Mouse (Mus musculus) left cerebral cortex, postnatal 14 days (tissue): Measurements from ENCODE around the gene Cmtm5. TPM values are rescaled to one million over a fixed set of nuclear protein-coding genes. Genes with fewer than 3 reads are reported as not detected.

Source experiments
- DNase-seq, 2 experiments: peaks; one replicate each; pipeline ENCODE4 v3.0.0; 2021 to 2022; ENCODE audit warnings: low spot score in 2 of 2, mixed read lengths in 1 of 2
- intact Hi-C: fragments of 180-260 bp; cut with DNase I; formaldehyde crosslinking; loops from one replicate; pipeline ENCODE4 v1.15.1; 2025
- long read RNA-seq, 2 experiments: library from polyadenylated mRNA; stranded (forward); transcript quantifications; one replicate each; pipeline ENCODE4 v2.0.0; 2021
- total RNA-seq, 2 experiments: library from RNA; stranded (reverse); gene quantifications; 2 replicates each; pipeline ENCODE4 v1.2.3; 2021

The Cmtm5 gene
- total RNA-seq = 10 to 100 TPM; 38.2 to 40.8 TPM
- long read RNA-seq, experiment 1, transcript Cmtm5-201 (5 exons, 1,095 nt) = major isoform, 29 of 31 reads
- long read RNA-seq, experiment 1, partial matches to known transcripts = 0 of 31 reads
- long read RNA-seq, experiment 1, other reads (novel, unspliced or antisense) = 2 of 31 reads
- long read RNA-seq, experiment 2, transcript Cmtm5-201 (5 exons, 1,095 nt) = major isoform, 18 of 21 reads
- long read RNA-seq, experiment 2, partial matches to known transcripts = 0 of 21 reads
- long read RNA-seq, experiment 2, other reads (novel, unspliced or antisense) = 3 of 21 reads

DNA sequence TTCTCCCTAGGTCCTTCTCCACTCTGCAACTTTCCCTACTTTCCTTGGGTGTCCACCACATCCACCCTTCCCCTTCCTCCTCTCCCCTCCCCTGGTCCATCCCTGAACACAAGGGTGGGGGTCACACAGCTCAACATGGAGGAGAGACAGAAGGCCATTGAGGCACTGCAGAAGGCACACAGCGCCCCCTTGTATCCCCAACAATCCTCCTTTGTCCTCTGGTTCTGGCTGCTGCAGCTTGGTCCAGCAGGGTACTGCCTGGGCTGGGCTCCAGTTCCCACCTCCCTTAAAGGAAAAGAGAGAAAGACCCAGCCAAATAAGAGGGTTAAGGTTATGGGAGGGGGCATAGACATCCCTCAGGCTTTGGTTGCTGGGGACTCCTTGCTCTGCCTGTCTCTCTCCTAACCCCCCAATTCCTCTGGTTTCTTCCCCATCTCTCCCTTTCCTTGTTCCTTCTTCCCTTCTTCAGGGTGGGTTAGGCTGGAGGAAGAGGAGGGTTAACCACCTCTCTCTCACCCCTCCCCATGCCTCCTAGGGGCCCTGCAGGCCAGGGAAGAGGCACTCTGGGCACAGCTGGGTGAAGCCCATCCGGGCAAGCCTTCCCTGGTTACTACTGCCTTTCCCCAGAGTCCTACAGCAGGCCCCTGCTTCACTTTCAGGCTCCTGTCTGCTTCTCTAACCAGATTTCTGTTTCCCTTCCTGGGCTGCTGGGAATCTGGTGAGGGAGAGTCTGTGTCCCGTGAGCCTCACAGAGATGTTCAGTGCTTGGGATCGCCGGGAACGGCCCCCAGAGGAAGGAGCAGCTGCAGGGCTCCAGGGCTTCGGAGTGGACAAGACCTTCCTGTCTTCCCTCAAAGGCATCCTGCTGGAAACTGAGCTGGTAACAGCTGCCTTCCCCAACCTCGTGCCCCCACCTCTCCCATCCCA is at the start of gene Cmtm5:
Gene Cmtm5 (plus strand): TSS at position 358 of the 927 bp plus-strand sequence.
- DNase-seq = peak; percentile 67 to 81
- intact Hi-C loops = no loop called here

DNA sequence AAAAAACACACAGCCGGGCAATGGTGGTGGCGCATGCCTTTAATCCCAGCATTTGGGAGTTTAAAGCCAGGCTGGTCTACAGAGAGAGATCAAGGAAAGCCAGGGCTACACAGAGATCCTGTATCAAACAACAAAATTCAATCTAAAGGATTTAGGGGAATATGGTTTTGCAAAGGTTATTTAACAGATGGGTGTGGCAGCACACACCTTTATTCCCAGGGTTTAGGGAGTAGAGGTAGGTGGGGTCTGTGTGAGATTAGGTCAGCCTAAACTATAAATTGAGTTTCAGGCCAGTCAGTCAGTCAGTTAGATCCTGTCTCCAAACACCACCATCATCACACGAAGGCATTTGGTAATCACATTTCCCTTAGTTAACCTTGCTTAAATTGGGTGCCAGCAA is 43.9 kb upstream of the Cmtm5 start, which contains the start of gene Pabpn1:
Gene Pabpn1 (plus strand): TSS at position 301 of the 400 bp plus-strand sequence.
- intact Hi-C loops = no loop called here
- no peak for DNase-seq

GRCm38 (mm10) chr14:54893651-54894181 is 42.3 kb upstream of the Cmtm5 start:
- peak; percentile 98 to 100 for DNase-seq
- intact Hi-C loops = no loop called here

DNA sequence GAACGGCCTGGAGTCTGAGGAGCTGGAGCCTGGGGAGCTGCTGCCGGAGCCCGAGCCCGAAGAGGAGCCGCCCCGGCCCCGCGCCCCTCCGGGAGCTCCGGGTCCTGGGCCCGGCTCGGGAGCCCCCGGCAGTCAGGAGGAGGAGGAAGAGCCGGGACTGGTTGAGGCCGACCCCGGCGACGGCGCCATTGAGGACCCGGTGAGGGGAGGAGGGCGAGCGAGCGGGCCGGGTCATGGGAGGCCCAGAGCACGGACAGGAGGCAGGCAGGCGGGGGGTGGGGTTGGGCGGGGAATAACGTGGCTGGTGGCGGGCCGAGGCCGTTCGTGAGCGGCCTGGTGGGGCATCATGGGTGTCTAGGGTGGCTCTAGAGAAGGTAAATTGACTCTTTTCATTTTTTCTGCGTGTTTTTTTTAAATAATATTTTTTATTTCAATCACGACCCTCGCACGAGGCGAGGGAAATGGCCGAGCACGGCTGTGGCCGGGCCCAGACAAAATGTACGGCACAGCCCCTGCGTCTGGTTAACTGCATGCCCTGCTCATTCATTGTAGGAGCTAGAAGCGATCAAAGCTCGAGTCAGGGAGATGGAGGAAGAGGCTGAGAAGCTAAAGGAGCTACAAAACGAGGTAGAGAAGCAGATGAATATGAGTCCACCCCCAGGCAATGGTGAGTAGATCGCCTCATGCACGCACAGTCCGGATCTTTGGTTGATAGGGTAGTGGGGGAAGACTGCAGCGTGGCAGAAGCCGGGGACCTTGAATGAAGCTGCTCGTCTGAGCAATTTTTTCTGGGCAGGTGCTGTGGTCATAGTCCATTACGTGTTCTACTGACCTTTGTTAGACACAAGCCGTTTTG is 41.5 kb upstream of the Cmtm5 start:
- DNase-seq = peak in 1 of 2 experiments; percentile 50
- intact Hi-C loops = loop anchor here (5.0 kb wide), 1 partner anchor 213 kb away; the partner anchor contains the start of gene Ap1g2

GRCm38 (mm10) chr14:54897445-54897844 is 38.6 kb upstream of the Cmtm5 start:
- DNase-seq = no peak
- intact Hi-C loops = loop anchor here (5.0 kb wide), 1 partner anchor 210 kb away; the partner anchor contains the start of gene Ap1g2

GRCm38 (mm10) chr14:54900383-54900782 is 35.7 kb upstream of the Cmtm5 start:
- DNase-seq = peak; percentile 83 to 92
- intact Hi-C loops = loop anchor here (1.0 to 5.0 kb wide), 3 partner anchors 39 to 192 kb away; partner anchors contain the start of genes Ngdn, Thtpa and Zfhx2

GRCm38 (mm10) chr14:54903641-54904040 is 32.4 kb upstream of the Cmtm5 start:
- DNase-seq = no peak
- intact Hi-C loops = loop anchor here (5.0 kb wide), 1 partner anchor 189 kb away; the partner anchor contains the start of genes Thtpa and Zfhx2

DNA sequence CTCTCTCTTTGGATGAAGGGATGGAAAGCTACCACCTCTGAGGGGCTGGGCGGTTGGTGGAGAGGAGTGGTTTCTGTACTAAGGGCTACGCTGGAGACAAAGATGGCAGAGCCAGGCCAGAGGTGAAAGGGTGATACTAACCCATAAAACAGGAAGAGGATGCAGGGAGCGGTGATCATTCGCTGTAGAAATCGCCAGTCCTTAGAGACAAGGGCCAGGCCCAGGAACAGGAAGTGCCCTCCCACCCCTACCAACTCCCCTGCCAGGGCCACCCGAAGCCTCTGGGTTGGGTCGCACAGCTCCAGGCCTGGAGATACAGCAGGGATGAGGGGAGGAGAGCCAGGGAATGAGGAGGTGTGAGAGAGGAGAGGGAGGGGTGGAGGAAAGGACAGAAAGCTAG is 27.4 kb upstream of the Cmtm5 start:
- intact Hi-C loops = no loop called here
- no peak for DNase-seq

DNA sequence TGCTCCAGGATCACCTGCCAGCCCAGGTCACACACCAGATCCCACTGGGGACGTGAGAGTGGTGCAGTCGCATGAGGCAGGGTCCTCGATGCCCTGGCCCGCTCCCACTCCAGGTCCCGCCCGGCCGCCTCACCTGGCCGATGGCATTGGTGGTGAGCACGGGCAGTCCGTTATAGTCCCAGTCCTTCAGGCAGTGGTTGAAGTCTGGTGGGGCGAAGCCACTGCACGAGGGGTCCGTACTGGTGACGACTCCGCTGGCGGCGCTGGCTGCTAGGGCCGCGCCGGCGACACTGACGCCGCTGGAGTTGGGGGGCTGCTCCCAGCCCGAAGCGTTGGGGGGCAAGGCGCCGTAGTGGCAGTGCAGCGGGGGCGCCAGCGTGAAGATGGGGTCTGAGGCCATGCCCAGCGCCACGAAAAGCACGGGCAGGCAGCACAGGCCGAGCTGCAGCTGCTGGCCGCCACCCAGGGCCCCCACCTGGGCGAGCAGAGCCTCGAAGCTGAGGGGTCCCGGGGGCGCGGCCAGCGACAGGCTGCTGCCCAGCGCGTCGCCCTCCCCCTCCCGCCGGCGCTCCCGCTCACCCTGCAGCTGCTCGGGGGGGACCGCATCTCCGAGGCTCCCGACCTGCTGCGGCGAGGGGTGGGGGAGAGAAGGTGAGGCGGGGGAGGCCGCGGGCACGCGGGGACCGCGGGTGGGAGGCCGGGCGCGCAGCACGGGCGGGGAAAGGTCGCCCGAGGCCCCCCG is 23.8 kb upstream of the Cmtm5 start:
- no peak for DNase-seq
- intact Hi-C loops = no loop called here

GRCm38 (mm10) chr14:54912886-54913285 is 23.2 kb upstream of the Cmtm5 start, which contains the start of gene Slc22a17:
Gene Slc22a17, minus strand, starts transcription at chr14:54913132.
- DNase-seq = peak; percentile 80 to 87
- intact Hi-C loops = no loop called here

DNA sequence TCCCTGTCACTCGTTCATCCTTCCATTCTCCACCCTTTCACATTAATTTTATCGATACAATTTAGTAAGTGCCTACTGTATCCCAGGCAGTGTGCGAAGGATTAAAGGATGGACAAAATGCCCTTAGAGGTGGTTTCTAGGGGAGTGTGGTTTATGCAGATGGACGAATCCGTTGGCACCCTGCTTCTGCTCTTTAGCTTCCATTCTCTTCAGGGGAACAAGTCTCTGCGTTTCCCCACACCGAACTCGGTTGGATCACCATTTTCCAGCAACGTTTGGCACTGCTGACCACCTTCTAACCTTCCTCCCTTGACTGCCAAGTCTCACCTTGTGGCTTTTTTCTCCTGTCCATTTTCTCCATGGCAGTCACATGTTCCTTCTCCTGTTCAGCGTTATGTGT is 22.7 kb upstream of the Cmtm5 start:
- intact Hi-C loops = no loop called here
- DNase-seq = no peak

DNA sequence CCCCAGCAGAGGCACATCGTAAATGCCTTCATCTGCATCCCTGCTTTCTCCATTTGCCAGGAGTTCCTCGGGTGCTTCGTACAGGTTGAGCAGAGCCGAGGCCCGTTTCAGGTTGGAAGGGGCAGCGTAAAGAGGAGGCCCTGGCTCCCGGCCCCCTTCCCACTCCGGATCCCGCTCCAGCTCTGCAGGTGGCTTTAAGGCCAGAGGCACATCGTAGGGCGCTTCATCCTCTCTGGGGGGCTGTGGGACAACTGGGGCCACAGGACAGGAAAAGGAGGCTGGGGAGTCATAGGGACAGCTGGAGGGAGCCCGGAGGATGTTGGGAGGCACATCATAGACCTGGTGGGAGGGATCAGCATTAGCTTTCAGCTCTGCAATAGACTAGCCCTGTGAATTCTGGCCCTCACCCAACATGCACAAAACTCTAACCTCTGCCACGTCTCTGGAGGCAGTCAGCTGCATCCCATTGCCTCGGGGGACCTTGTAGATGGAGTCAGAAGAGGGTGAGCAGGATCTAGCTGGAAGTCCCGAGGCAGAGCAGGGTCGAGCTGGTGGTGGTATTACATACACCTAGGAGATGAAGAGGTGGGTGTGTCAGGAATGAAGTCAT is 15.9 kb upstream of the Cmtm5 start:
- intact Hi-C loops = no loop called here
- no peak for DNase-seq

DNA sequence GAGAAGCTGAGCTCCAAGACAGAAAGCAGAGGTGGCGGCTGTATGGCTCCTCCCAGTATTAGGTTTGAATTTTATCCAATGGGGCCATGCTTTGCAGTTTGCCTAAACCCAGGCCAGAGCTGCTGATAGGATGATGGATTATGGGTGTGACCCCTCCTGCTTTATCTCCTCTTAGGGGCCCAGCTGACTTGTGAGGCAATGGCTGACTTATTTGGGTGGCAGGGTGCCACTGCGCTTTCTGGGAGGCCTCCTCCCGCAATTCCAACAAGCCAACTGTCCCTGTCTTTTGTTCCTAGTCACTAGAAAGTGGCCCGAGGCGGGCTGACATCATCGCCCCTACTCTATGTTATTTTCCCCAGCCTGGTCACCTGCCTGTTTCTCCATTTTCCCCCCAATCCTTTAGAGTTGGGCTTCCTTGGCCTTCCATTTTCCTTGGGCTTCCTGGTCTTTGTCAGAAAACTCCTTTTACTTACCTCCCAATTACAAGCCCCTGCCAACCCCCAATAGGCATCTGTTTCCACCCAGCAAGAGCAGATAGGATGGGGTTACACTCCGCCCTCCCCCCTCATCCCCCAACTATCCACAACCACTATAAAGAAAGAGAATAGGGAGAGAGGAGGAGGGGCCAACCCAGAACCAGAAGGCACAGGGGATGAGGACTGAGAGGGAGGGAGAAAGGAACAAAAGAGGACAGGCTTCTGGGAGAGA is 11.3 kb upstream of the Cmtm5 start:
- DNase-seq = no peak
- intact Hi-C loops = no loop called here

- peak in 1 of 2 experiments; percentile 40 for DNase-seq
- intact Hi-C loops = no loop called here
Measured at GRCm38 (mm10) chr14:54925349-54926342, 10.4 kb upstream of the Cmtm5 start, which contains the start of gene Efs. Gene Efs, minus strand, starts transcription at chr14:54926126.

- intact Hi-C loops = no loop called here
- peak in 1 of 2 experiments; percentile 37 for DNase-seq
Measured at GRCm38 (mm10) chr14:54926401-54927158, 9.5 kb upstream of the Cmtm5 start.
